Mouse (Mus musculus) G1E (cell line): ENCODE measurements around the gene Atg10. TPM values are rescaled to one million over a fixed set of nuclear protein-coding genes. Genes with fewer than 3 reads are reported as not detected.
A peak's percentile ranks its signal among the peaks of the same experiment; 100 is the strongest.

Experiments
- ATAC-seq: 2 replicates; pipeline ENCODE4 v1.8.0; 2016; ENCODE audit warnings: mild to moderate bottlenecking; ENCODE audit not compliant: insufficient number of reproducible peaks, poor library complexity, low FRiP score, severe bottlenecking; ENCODE audit errors: extremely low read depth
- DNase-seq: peaks from one replicate; pipeline ENCODE4 v3.0.0; 2012; ENCODE audit warnings: low spot score
- H3K27me3 ChIP-seq: 2 replicates; pipeline ENCODE4 v1.6.1; 2012; ENCODE audit warnings: mild to moderate bottlenecking, low read length, inconsistent platforms; ENCODE audit not compliant: insufficient read depth
- H3K36me3 ChIP-seq: replicated peaks from 2 replicates; pipeline ENCODE3; 2012; ENCODE audit warnings: mild to moderate bottlenecking, inconsistent platforms
- H3K4me1 ChIP-seq: 2 replicates; pipeline ENCODE4 v1.6.1; 2012; ENCODE audit warnings: low read depth, low read length, inconsistent platforms, mixed read lengths; ENCODE audit not compliant: insufficient read depth
- H3K4me3 ChIP-seq: 2 replicates; pipeline ENCODE4 v1.5.1; 2012; ENCODE audit warnings: low read depth, mild to moderate bottlenecking, inconsistent platforms, low read length, moderate library complexity, mixed read lengths
- H3K9me3 ChIP-seq: replicated peaks from 2 replicates; pipeline ENCODE4 v1.6.1; 2012; ENCODE audit warnings: inconsistent platforms
- CTCF ChIP-seq: IDR thresholded peaks from 2 replicates; pipeline ENCODE4 v1.5.1; 2012; ENCODE audit warnings: low read depth, low read length, inconsistent platforms, mixed read lengths
- GATA1 ChIP-seq: IDR thresholded peaks from 2 replicates; pipeline ENCODE4 v1.6.1; 2012; ENCODE audit warnings: borderline replicate concordance, low read length, inconsistent platforms, mixed read lengths
- GATA2 ChIP-seq: IDR thresholded peaks from 2 replicates; pipeline ENCODE4 v1.6.1; 2012; ENCODE audit warnings: low read depth, low read length, inconsistent platforms, borderline replicate concordance
- POLR2AphosphoS5 ChIP-seq: IDR thresholded peaks from 2 replicates; pipeline ENCODE4 v1.6.1; 2012; ENCODE audit warnings: low read depth, low read length, inconsistent platforms; ENCODE audit not compliant: insufficient replicate concordance
- TAL1 ChIP-seq: conservative IDR thresholded peaks from 2 replicates; pipeline ENCODE4 v1.6.1; 2012; ENCODE audit warnings: low read depth, low read length, inconsistent platforms, mixed read lengths
- polyA plus RNA-seq: library from polyadenylated mRNA; stranded (reverse); fragments of >175 nt; gene quantifications from 2 replicates; pipeline ENCODE4 v1.2.3, GENCODE M21; 2012
- total RNA-seq, 2 experiments: library from RNA; stranded (forward) in 1 of 2; stranded (reverse) in 1 of 2; fragments of 200-1000 nt in 1 of 2; fragments of >200 nt in 1 of 2; fragmentation: Nextera tagmentation in 1 of 2; gene quantifications; 2 replicates each; pipeline ENCODE4 v1.2.3; 2014 to 2017

Gene Atg10
- total and polyA plus RNA-seq, 3 experiments = 0.28 to 23.3 (median 10.1) TPM

DNA sequence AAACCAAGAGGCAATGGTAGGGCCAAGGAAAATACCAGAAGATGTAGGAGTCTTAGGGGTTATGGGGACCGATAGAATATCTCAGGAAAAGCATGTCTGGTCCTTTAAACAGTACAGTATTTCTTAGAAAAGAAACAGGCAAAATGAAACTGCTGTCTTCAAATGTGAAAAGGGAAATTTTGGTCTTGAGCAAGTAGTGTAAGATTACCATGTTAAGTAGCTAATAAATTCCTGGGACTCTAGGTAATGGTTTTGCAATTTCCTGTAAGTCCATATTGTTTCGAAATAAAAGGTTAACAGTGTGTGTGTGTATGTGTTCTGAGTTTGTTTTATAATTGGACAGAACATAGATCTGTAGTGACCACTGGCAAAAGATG, 658 bp upstream of the Atg10 start:
- peak overlapping the region; percentile 81 for H3K4me3 ChIP-seq
- H3K9me3 ChIP-seq = no peaks in the 10 kb centered on the region
- DNase-seq (peak; percentile 5), ATAC-seq (no peak)
- peaks cover 4% of the 10 kb centered on the region for H3K36me3 ChIP-seq
- H3K27me3 ChIP-seq = no peaks in the 10 kb centered on the region
- H3K4me1 ChIP-seq = peaks cover 32% of the 10 kb centered on the region
- no peak for TF ChIP-seq TAL1
- TF ChIP-seq GATA1 = no peak
- TF ChIP-seq POLR2AphosphoS5 = no peak
- TF ChIP-seq GATA2 = no peak

GRCm38 (mm10) chr13:91223063-91223462, 705 bp downstream of the Atg10 start:
- Histone ChIP-seq H3K4me1 (peaks cover 32% of the 10 kb centered on the region), H3K36me3 (peaks cover 4% of the 10 kb centered on the region), H3K4me3 (peak overlapping the region; percentile 81), H3K9me3 (no peaks in the 10 kb centered on the region), H3K27me3 (no peaks in the 10 kb centered on the region)
- DNase-seq (no peak), ATAC-seq (no peak)
- TF ChIP-seq TAL1 = no peak
- TF ChIP-seq GATA2 = no peak
- no peak for TF ChIP-seq CTCF
- no peak for TF ChIP-seq GATA1
- TF ChIP-seq POLR2AphosphoS5 = no peak

GRCm38 (mm10) chr13:91221696-91222095, 2.1 kb downstream of the Atg10 start:
- DNase-seq (no peak), ATAC-seq (no peak)
- Histone ChIP-seq H3K27me3 (no peaks in the 10 kb centered on the region), H3K4me1 (peaks cover 39% of the 10 kb centered on the region), H3K36me3 (peaks cover 15% of the 10 kb centered on the region), H3K4me3 (no peak overlapping the region), H3K9me3 (no peaks in the 10 kb centered on the region)
- TF ChIP-seq TAL1 = no peak
- TF ChIP-seq GATA1 = no peak
- TF ChIP-seq GATA2 = no peak
- TF ChIP-seq CTCF = no peak
- TF ChIP-seq POLR2AphosphoS5 = no peak

GRCm38 (mm10) chr13:91217691-91218090, 6.1 kb downstream of the Atg10 start:
- H3K9me3 ChIP-seq = no peaks in the 10 kb centered on the region
- H3K36me3 ChIP-seq = peaks cover 25% of the 10 kb centered on the region
- no peak for TF ChIP-seq TAL1
- TF ChIP-seq CTCF = no peak
- TF ChIP-seq POLR2AphosphoS5 = no peak
- TF ChIP-seq GATA2 = no peak
- no peak for TF ChIP-seq GATA1
- H3K27me3 ChIP-seq = no peaks in the 10 kb centered on the region
- no peak for ATAC-seq
- no peak for DNase-seq
- peaks cover 19% of the 10 kb centered on the region for H3K4me1 ChIP-seq
- no peak overlapping the region for H3K4me3 ChIP-seq

GRCm38 (mm10) chr13:91216656-91217205, 7.0 kb downstream of the Atg10 start:
- DNase-seq (peak; percentile 6), ATAC-seq (peak; percentile 79)
- TF ChIP-seq GATA2 (no peak), POLR2AphosphoS5 (no peak), GATA1 (no peak), TAL1 (no peak), CTCF (no peak)
- peaks cover 29% of the 10 kb centered on the region for H3K36me3 ChIP-seq
- H3K4me3 ChIP-seq = no peak overlapping the region
- no peaks in the 10 kb centered on the region for H3K27me3 ChIP-seq
- no peaks in the 10 kb centered on the region for H3K9me3 ChIP-seq
- H3K4me1 ChIP-seq = peaks cover 17% of the 10 kb centered on the region

DNA sequence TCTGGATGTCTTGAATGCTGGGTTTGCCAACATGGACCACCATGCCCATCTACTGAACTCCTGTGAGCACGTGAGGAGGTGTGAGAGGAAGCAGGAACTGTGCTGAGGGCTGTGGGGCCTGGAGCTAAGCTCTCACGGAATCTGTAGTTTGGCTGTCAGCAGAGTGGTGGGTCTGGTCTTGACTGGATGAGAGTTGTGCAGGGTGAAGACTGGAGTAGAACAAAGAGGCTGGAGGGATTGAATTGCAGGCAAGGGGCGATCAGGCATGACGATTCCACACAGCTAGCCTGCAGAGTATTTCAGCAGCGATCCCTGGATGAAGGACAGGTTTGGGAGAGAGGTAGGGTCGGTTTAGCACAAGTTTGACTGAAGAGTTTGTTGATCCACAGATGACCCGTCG, 10.8 kb downstream of the Atg10 start:
- peaks cover 36% of the 10 kb centered on the region for H3K36me3 ChIP-seq
- ATAC-seq = no peak
- TF ChIP-seq POLR2AphosphoS5 (no peak), TAL1 (no peak), GATA2 (no peak), GATA1 (no peak), CTCF (no peak)

More for the DNA sequence above, 10.8 kb downstream of the Atg10 start:
- DNase-seq = no peak
- H3K4me1 ChIP-seq = peaks cover 13% of the 10 kb centered on the region
- no peaks in the 10 kb centered on the region for H3K27me3 ChIP-seq
- H3K4me3 ChIP-seq = no peak overlapping the region
- H3K9me3 ChIP-seq = no peaks in the 10 kb centered on the region
